Mouse (Mus musculus): Measurements from ENCODE around the gene Zeb2.

The Zeb2 gene

GRCm38 (mm10) chr2:44998710-44999109 lies 118.5 kb downstream of the Zeb2 start:
- DNase-seq (ENCODE audit: low read depth, low spot score) = no peak

- no peak for DNase-seq (ENCODE audit: low read depth, low spot score)
Measured at GRCm38 (mm10) chr2:44981646-44982045, 135.5 kb downstream of the Zeb2 start.

GRCm38 (mm10) chr2:44979042-44979721 lies 138.0 kb downstream of the Zeb2 start:
- no peak for DNase-seq (ENCODE audit: low read depth, low spot score)

GRCm38 (mm10) chr2:44978038-44978437 lies 139.2 kb downstream of the Zeb2 start:
- DNase-seq (ENCODE audit: low read depth, low spot score) = no peak

- DNase-seq (ENCODE audit: low read depth, low spot score) = no peak
Measured at GRCm38 (mm10) chr2:44977556-44977955, 139.6 kb downstream of the Zeb2 start.

GRCm38 (mm10) chr2:44977051-44977450 lies 140.1 kb downstream of the Zeb2 start:
- no peak for DNase-seq (ENCODE audit: low read depth, low spot score)

- DNase-seq (ENCODE audit: low read depth, low spot score) = no peak
Measured at GRCm38 (mm10) chr2:44976484-44976883, 140.7 kb downstream of the Zeb2 start.

GRCm38 (mm10) chr2:44973828-44974227 lies 143.4 kb downstream of the Zeb2 start:
- DNase-seq (ENCODE audit: low read depth, low spot score) = no peak

- DNase-seq (ENCODE audit: low read depth, low spot score) = peak; percentile 20
Measured at GRCm38 (mm10) chr2:44970087-44970646, 147.0 kb downstream of the Zeb2 start.

- DNase-seq (ENCODE audit: low read depth, low spot score) = no peak
Measured at GRCm38 (mm10) chr2:44969640-44970039, 147.6 kb downstream of the Zeb2 start.

- DNase-seq (ENCODE audit: low read depth, low spot score) = no peak
Measured at GRCm38 (mm10) chr2:44969226-44969625, 148.0 kb downstream of the Zeb2 start.

- no peak for DNase-seq (ENCODE audit: low read depth, low spot score)
Measured at GRCm38 (mm10) chr2:44965834-44966555, 151.2 kb downstream of the Zeb2 start.

- DNase-seq (ENCODE audit: low read depth, low spot score) = no peak
Measured at GRCm38 (mm10) chr2:44962620-44963019, 154.6 kb downstream of the Zeb2 start.

- no peak for DNase-seq (ENCODE audit: low read depth, low spot score)
Measured at GRCm38 (mm10) chr2:44961192-44961591, 156.0 kb downstream of the Zeb2 start.

- DNase-seq (ENCODE audit: low read depth, low spot score) = no peak
Measured at GRCm38 (mm10) chr2:44960561-44960960, 156.6 kb downstream of the Zeb2 start.

- DNase-seq (ENCODE audit: low read depth, low spot score) = peak; percentile 30
Measured at GRCm38 (mm10) chr2:44957329-44957797, 159.8 kb downstream of the Zeb2 start.

GRCm38 (mm10) chr2:44956232-44956631 lies 161.0 kb downstream of the Zeb2 start:
- DNase-seq (ENCODE audit: low read depth, low spot score) = no peak

GRCm38 (mm10) chr2:44955506-44955905 lies 161.7 kb downstream of the Zeb2 start:
- DNase-seq (ENCODE audit: low read depth, low spot score) = no peak

- no peak for DNase-seq (ENCODE audit: low read depth, low spot score)
Measured at GRCm38 (mm10) chr2:44954180-44954579, 163.0 kb downstream of the Zeb2 start.

GRCm38 (mm10) chr2:44952830-44953422 lies 164.3 kb downstream of the Zeb2 start:
- no peak for DNase-seq (ENCODE audit: low read depth, low spot score)

- no peak for DNase-seq (ENCODE audit: low read depth, low spot score)
Measured at GRCm38 (mm10) chr2:44951651-44952213, 165.5 kb downstream of the Zeb2 start.

GRCm38 (mm10) chr2:44944689-44945088 lies 172.5 kb downstream of the Zeb2 start:
- no peak for DNase-seq (ENCODE audit: low read depth, low spot score)
